Mouse (Mus musculus) spleen, adult 2 months (tissue): Measurements from ENCODE around the gene Per1.

Source experiments
- CTCF ChIP-seq: fragments of 200-500 bp; IDR thresholded peaks from 2 replicates; pipeline ENCODE4 v1.5.1; 2011; ENCODE audit warnings: mild to moderate bottlenecking, inconsistent platforms; ENCODE audit not compliant: insufficient read depth, insufficient read length, insufficient replicate concordance; ENCODE audit errors: extremely low read depth
- POLR2A ChIP-seq: fragments of 200-500 bp; IDR thresholded peaks from 2 replicates; pipeline ENCODE4 v1.6.1; 2011; ENCODE audit warnings: low read depth, low read length, inconsistent platforms

DNA sequence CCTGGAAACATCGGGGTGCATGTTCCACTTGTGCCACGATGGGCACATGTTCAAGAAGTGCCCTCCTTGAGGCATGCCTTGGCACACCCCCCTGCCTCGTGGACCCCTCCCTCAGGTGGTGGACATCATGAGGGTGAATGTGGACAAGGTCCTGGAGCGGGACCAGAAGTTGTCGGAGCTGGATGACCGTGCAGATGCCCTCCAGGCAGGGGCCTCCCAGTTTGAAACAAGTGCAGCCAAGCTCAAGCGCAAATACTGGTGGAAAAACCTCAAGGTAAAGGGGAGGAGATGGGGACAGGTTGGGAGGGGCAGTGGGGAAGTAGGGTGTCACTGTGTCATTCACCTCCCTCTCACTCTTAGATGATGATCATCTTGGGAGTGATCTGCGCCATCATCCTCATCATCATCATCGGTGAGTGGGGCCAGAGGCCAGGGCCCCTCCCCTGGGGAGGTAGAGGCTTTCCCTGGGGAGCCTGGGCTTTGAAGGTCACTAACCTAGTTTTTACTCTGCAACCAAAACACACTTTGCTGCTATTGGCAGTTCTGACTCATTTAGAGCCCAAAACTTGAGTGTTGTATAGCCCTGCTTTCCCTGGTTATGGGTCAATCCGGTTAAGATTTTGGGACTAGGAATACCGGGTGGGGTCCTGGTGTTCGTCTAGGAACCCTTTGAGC lies 5.3 kb upstream of the Per1 start:
- no peak for TF ChIP-seq CTCF
- no peak for TF ChIP-seq POLR2A
